Mouse (Mus musculus) forebrain, embryonic 16.5 days (tissue): Measurements from ENCODE around the gene Xrcc6. TPM values are rescaled to one million over a fixed set of nuclear protein-coding genes. Genes with fewer than 3 reads are reported as not detected.
A peak's percentile ranks its signal among the peaks of the same experiment; 100 is the strongest.

Source experiments
- ATAC-seq: fragments of 200-750 bp; cut with Nextera tagmentation; 2 replicates; pipeline ENCODE4 v1.8.0; 2017; ENCODE audit warnings: mild to moderate bottlenecking, moderate library complexity
- H3K27ac ChIP-seq: fragments of 300-500 bp; sonication (generic); 2 replicates; pipeline ENCODE4 v1.5.1; 2014; ENCODE audit warnings: low read length, control low read depth
- H3K27me3 ChIP-seq: fragments of 300-500 bp; sonication (generic); replicated peaks from 2 replicates; pipeline ENCODE4 v1.6.1; 2014; ENCODE audit warnings: low read length; ENCODE audit not compliant: control insufficient read depth, insufficient read depth
- H3K36me3 ChIP-seq: fragments of 300-500 bp; sonication (generic); 2 replicates; pipeline ENCODE4 v1.6.1; 2014; ENCODE audit not compliant: control insufficient read depth, insufficient read depth
- H3K4me1 ChIP-seq: fragments of 300-500 bp; sonication (generic); replicated peaks from 2 replicates; pipeline ENCODE4 v1.6.1; 2014; ENCODE audit warnings: low read length; ENCODE audit not compliant: control insufficient read depth, insufficient read depth
- H3K4me2 ChIP-seq: fragments of 300-500 bp; sonication (generic); 2 replicates; pipeline ENCODE4 v1.6.1; 2014; ENCODE audit warnings: mild to moderate bottlenecking, low read length, control low read depth
- H3K4me3 ChIP-seq: fragments of 300-500 bp; sonication (generic); replicated peaks from 2 replicates; pipeline ENCODE4 v1.5.1; 2014; ENCODE audit warnings: mild to moderate bottlenecking, low read length, control low read depth
- H3K9ac ChIP-seq: fragments of 300-500 bp; sonication (generic); replicated peaks from 2 replicates; pipeline ENCODE4 v1.6.1; 2014; ENCODE audit warnings: low read depth, low read length, control low read depth
- H3K9me3 ChIP-seq: fragments of 300-500 bp; sonication (generic); 2 replicates; pipeline ENCODE4 v1.6.1; 2016; ENCODE audit warnings: low read length; ENCODE audit not compliant: control insufficient read depth
- WGBS: fragments of 180-500 bp; shearing (Covaris S2); extraction: QIAGEN DNeasy Blood & Tissue Kit; methylation state at CpG from one replicate; pipeline ENCODE4 v1.1.7; 2014; 5-methylcytosine and 5-hydroxymethylcytosine counted together
- polyA plus RNA-seq: library from polyadenylated mRNA; unstranded; fragments of >200 nt; fragmentation: Nextera tagmentation; extraction: Ambion mirVana; gene quantifications from 2 replicates; pipeline ENCODE4 v1.2.1, GENCODE M21; 2015

Gene Xrcc6
- 63.0 and 63.1 TPM in 2 replicates for polyA plus RNA-seq

- Histone ChIP-seq H3K9me3 (no peaks in the 10 kb centered on the region), H3K4me2 (no peak within 1 kb of the TSS), H3K27ac (no peak within 1 kb of the TSS), H3K9ac (no peak within 1 kb of the TSS), H3K4me3 (no peak within 1 kb of the TSS), H3K4me1 (peaks cover 6% of the 10 kb centered on the region; the same call in 1 of the 2 replicates), H3K36me3 (no peaks in the 10 kb centered on the region), H3K27me3 (no peaks in the 10 kb centered on the region)
- WGBS, result 81% methylated on average over 3 of the region's 3 CpGs
- ATAC-seq, result no peak
These were observed at the start of gene Xrcc6 for GRCm38 (mm10) chr15:81987646-81988045. TSS of gene Xrcc6 (plus strand) at chr15:81987835.

- peak overlapping the region; percentile 82 for H3K9ac ChIP-seq
- H3K27ac ChIP-seq, result peak overlapping the region; percentile 80
- peak; percentile 15; the same call in 1 of the 2 replicates for ATAC-seq
- no peaks in the 10 kb centered on the region for H3K36me3 ChIP-seq
- H3K9me3 ChIP-seq, result no peaks in the 10 kb centered on the region
- H3K27me3 ChIP-seq, result no peaks in the 10 kb centered on the region
- H3K4me1 ChIP-seq, result peaks cover 31% of the 10 kb centered on the region
- 31% methylated on average over 2 of the region's 2 CpGs for WGBS
- peak overlapping the region; percentile 74 for H3K4me3 ChIP-seq
- H3K4me2 ChIP-seq, result peak overlapping the region; percentile 60
These were observed 49.4 kb upstream of the Xrcc6 start for GRCm38 (mm10) chr15:81938246-81938645.

- H3K27me3 ChIP-seq, result no peaks in the 10 kb centered on the region
- H3K4me2 ChIP-seq, result no peak overlapping the region
- no peak overlapping the region for H3K4me3 ChIP-seq
- peaks cover 35% of the 10 kb centered on the region for H3K4me1 ChIP-seq
- no peak overlapping the region for H3K27ac ChIP-seq
- WGBS, result 89% methylated on average over 10 of the region's 10 CpGs
- no peaks in the 10 kb centered on the region for H3K36me3 ChIP-seq
- H3K9me3 ChIP-seq, result no peaks in the 10 kb centered on the region
- H3K9ac ChIP-seq, result no peak overlapping the region
- ATAC-seq, result no peak
These were observed 48.4 kb upstream of the Xrcc6 start for GRCm38 (mm10) chr15:81939157-81939715.

GRCm38 (mm10) chr15:81939774-81940173, 47.9 kb upstream of the Xrcc6 start:
- no peak for ATAC-seq
- Histone ChIP-seq H3K27me3 (no peaks in the 10 kb centered on the region), H3K36me3 (no peaks in the 10 kb centered on the region), H3K4me1 (peaks cover 35% of the 10 kb centered on the region), H3K4me2 (no peak overlapping the region), H3K27ac (no peak overlapping the region), H3K9ac (no peak overlapping the region), H3K4me3 (no peak overlapping the region), H3K9me3 (no peaks in the 10 kb centered on the region)
- 94% methylated on average over 4 of the region's 4 CpGs for WGBS

- no peak overlapping the region for H3K9ac ChIP-seq
- no peaks in the 10 kb centered on the region for H3K27me3 ChIP-seq
- peaks cover 35% of the 10 kb centered on the region for H3K4me1 ChIP-seq
- WGBS, result 92% methylated on average over 5 of the region's 5 CpGs
- H3K9me3 ChIP-seq, result no peaks in the 10 kb centered on the region
- H3K36me3 ChIP-seq, result no peaks in the 10 kb centered on the region
- H3K27ac ChIP-seq, result no peak overlapping the region
- ATAC-seq, result no peak
- H3K4me3 ChIP-seq, result no peak overlapping the region
- H3K4me2 ChIP-seq, result no peak overlapping the region
These were observed 47.4 kb upstream of the Xrcc6 start for GRCm38 (mm10) chr15:81940219-81940618.

GRCm38 (mm10) chr15:81941010-81941409, 46.6 kb upstream of the Xrcc6 start:
- no peak for ATAC-seq
- Histone ChIP-seq H3K9ac (no peak overlapping the region), H3K27ac (no peak overlapping the region), H3K4me1 (peaks cover 35% of the 10 kb centered on the region), H3K4me2 (no peak overlapping the region), H3K4me3 (no peak overlapping the region), H3K27me3 (no peaks in the 10 kb centered on the region), H3K9me3 (no peaks in the 10 kb centered on the region), H3K36me3 (no peaks in the 10 kb centered on the region)
- 96% methylated on average over 2 of the region's 2 CpGs for WGBS

- Histone ChIP-seq H3K27me3 (no peaks in the 10 kb centered on the region), H3K9me3 (no peaks in the 10 kb centered on the region), H3K36me3 (peaks cover 8% of the 10 kb centered on the region), H3K9ac (no peak overlapping the region), H3K27ac (no peak overlapping the region), H3K4me3 (no peak overlapping the region), H3K4me1 (peaks cover 13% of the 10 kb centered on the region), H3K4me2 (no peak overlapping the region)
- WGBS, result 15% methylated on average over 9 of the region's 9 CpGs
- no peak for ATAC-seq
These were observed 44.4 kb upstream of the Xrcc6 start for GRCm38 (mm10) chr15:81943176-81943749.

- Histone ChIP-seq H3K27me3 (no peaks in the 10 kb centered on the region), H3K4me2 (no peak overlapping the region), H3K9me3 (no peaks in the 10 kb centered on the region), H3K9ac (no peak overlapping the region), H3K4me1 (no peaks in the 10 kb centered on the region), H3K4me3 (no peak overlapping the region), H3K27ac (no peak overlapping the region), H3K36me3 (peaks cover 25% of the 10 kb centered on the region)
- ATAC-seq, result no peak
- 91% methylated on average over 10 of the region's 10 CpGs for WGBS
These were observed 38.6 kb upstream of the Xrcc6 start for GRCm38 (mm10) chr15:81949076-81949475.

GRCm38 (mm10) chr15:81949476-81950131, 38.0 kb upstream of the Xrcc6 start:
- peaks cover 27% of the 10 kb centered on the region for H3K36me3 ChIP-seq
- no peaks in the 10 kb centered on the region for H3K9me3 ChIP-seq
- no peak overlapping the region for H3K4me2 ChIP-seq
- no peak overlapping the region for H3K27ac ChIP-seq
- no peaks in the 10 kb centered on the region for H3K27me3 ChIP-seq
- WGBS, result 78% methylated on average over 11 of the region's 11 CpGs
- no peak for ATAC-seq
- no peak overlapping the region for H3K4me3 ChIP-seq
- no peak overlapping the region for H3K9ac ChIP-seq
- no peaks in the 10 kb centered on the region for H3K4me1 ChIP-seq
